Mouse (Mus musculus) layer of hippocampus, adult 9-10 months (tissue): ENCODE data around the gene Cdc40.
"Not testable (repeated sequence)": the region's sequence is repeated elsewhere in the genome, so short reads cannot be mapped to it uniquely, and the experiment has no call there.

Experiments used
- DNase-seq: peaks from one replicate; pipeline ENCODE4 v3.0.0; 2022; ENCODE audit warnings: low spot score

Gene Cdc40

GRCm38 (mm10) chr10:40868081-40868480 is 15.0 kb downstream of the Cdc40 start:
- no peak for DNase-seq

GRCm38 (mm10) chr10:40857599-40857998 is 25.5 kb downstream of the Cdc40 start:
- DNase-seq, result no peak

- DNase-seq, result no peak
These were observed 26.4 kb downstream of the Cdc40 start for GRCm38 (mm10) chr10:40856703-40857102.

GRCm38 (mm10) chr10:40855616-40856015 is 27.5 kb downstream of the Cdc40 start:
- DNase-seq, result no peak

- DNase-seq, result no peak
These were observed 32.0 kb downstream of the Cdc40 start for GRCm38 (mm10) chr10:40851138-40851537.

- DNase-seq, result no peak
These were observed 32.5 kb downstream of the Cdc40 start for GRCm38 (mm10) chr10:40850644-40851043.

- no peak for DNase-seq
These were observed 35.8 kb downstream of the Cdc40 start for GRCm38 (mm10) chr10:40847176-40847874.

GRCm38 (mm10) chr10:40845626-40846025 is 37.5 kb downstream of the Cdc40 start:
- no peak for DNase-seq

- no peak for DNase-seq
These were observed 38.6 kb downstream of the Cdc40 start for GRCm38 (mm10) chr10:40844546-40844945.

GRCm38 (mm10) chr10:40843841-40844240 is 39.3 kb downstream of the Cdc40 start:
- no peak for DNase-seq

- no peak for DNase-seq
These were observed 43.0 kb downstream of the Cdc40 start for GRCm38 (mm10) chr10:40840086-40840485.

GRCm38 (mm10) chr10:40831267-40831666 is 51.8 kb downstream of the Cdc40 start:
- DNase-seq, result no peak

- DNase-seq, result no peak
These were observed 52.8 kb downstream of the Cdc40 start for GRCm38 (mm10) chr10:40830312-40830711.

- no peak for DNase-seq
These were observed 55.4 kb downstream of the Cdc40 start for GRCm38 (mm10) chr10:40827706-40828105.

GRCm38 (mm10) chr10:40825952-40826351 is 57.2 kb downstream of the Cdc40 start:
- DNase-seq, result peak; percentile 50

GRCm38 (mm10) chr10:40816471-40816870 is 66.6 kb downstream of the Cdc40 start:
- no peak for DNase-seq

GRCm38 (mm10) chr10:40813627-40814026 is 69.5 kb downstream of the Cdc40 start:
- no peak for DNase-seq

GRCm38 (mm10) chr10:40809411-40809910 is 73.7 kb downstream of the Cdc40 start:
- not testable (repeated sequence) for DNase-seq

- no peak for DNase-seq
These were observed 76.9 kb downstream of the Cdc40 start for GRCm38 (mm10) chr10:40806221-40806620.

GRCm38 (mm10) chr10:40805221-40805620 is 77.9 kb downstream of the Cdc40 start:
- DNase-seq, result no peak

- no peak for DNase-seq
These were observed 91.0 kb downstream of the Cdc40 start for GRCm38 (mm10) chr10:40792115-40792514.

GRCm38 (mm10) chr10:40790406-40790805 is 92.7 kb downstream of the Cdc40 start:
- DNase-seq, result no peak
